Mouse (Mus musculus) midbrain, embryonic 16.5 days (tissue): ENCODE measurements around the gene Palm3. TPM values are rescaled to one million over a fixed set of nuclear protein-coding genes. Genes with fewer than 3 reads are reported as not detected.

Source experiments
- ATAC-seq: fragments of 200-750 bp; cut with Nextera tagmentation; 2 replicates; pipeline ENCODE4 v1.8.0; 2017; ENCODE audit warnings: moderate TSS enrichment
- H3K27ac ChIP-seq: fragments of 300-500 bp; sonication (generic); 2 replicates; pipeline ENCODE4 v1.5.1; 2014; ENCODE audit warnings: mild to moderate bottlenecking, low read length, mixed read lengths
- H3K27me3 ChIP-seq: fragments of 300-500 bp; sonication (generic); 2 replicates; pipeline ENCODE4 v1.6.1; 2014; ENCODE audit warnings: low read depth, low read length, mixed read lengths; ENCODE audit not compliant: control insufficient read depth, insufficient read depth
- H3K36me3 ChIP-seq: fragments of 300-500 bp; sonication (generic); 2 replicates; pipeline ENCODE4 v1.6.1; 2014; ENCODE audit warnings: mild to moderate bottlenecking, low read length, moderate library complexity, mixed read lengths; ENCODE audit not compliant: control insufficient read depth, insufficient read depth
- H3K4me1 ChIP-seq: fragments of 300-500 bp; sonication (generic); 2 replicates; pipeline ENCODE4 v1.6.1; 2014; ENCODE audit warnings: mild to moderate bottlenecking, low read length, mixed read lengths; ENCODE audit not compliant: control insufficient read depth, insufficient read depth
- H3K4me2 ChIP-seq: fragments of 300-500 bp; sonication (generic); 2 replicates; pipeline ENCODE4 v1.6.1; 2014; ENCODE audit warnings: mild to moderate bottlenecking, low read length, mixed read lengths
- H3K4me3 ChIP-seq: fragments of 300-500 bp; sonication (generic); 2 replicates; pipeline ENCODE4 v1.5.1; 2014; ENCODE audit warnings: low read depth, mild to moderate bottlenecking, low read length, moderate library complexity, mixed read lengths
- H3K9ac ChIP-seq: fragments of 300-500 bp; sonication (generic); 2 replicates; pipeline ENCODE4 v1.6.1; 2014; ENCODE audit warnings: low read depth, low read length, mixed read lengths
- H3K9me3 ChIP-seq: fragments of 300-500 bp; sonication (generic); replicated peaks from 2 replicates; pipeline ENCODE4 v1.6.1; 2014; ENCODE audit warnings: mild to moderate bottlenecking, low read length, mixed read lengths; ENCODE audit not compliant: control insufficient read depth, poor library complexity, severe bottlenecking
- WGBS: fragments of 180-500 bp; shearing (Covaris S2); extraction: QIAGEN DNeasy Blood & Tissue Kit; methylation state at CpG from one replicate; pipeline ENCODE4 v1.1.7; 2014; 5-methylcytosine and 5-hydroxymethylcytosine counted together
- polyA plus RNA-seq: library from polyadenylated mRNA; unstranded; fragments of >200 nt; fragmentation: Nextera tagmentation; extraction: Ambion mirVana; gene quantifications from 2 replicates; pipeline ENCODE4 v1.2.1, GENCODE M21; 2015

Palm3 gene
- polyA plus RNA-seq, 1 experiment from 2014 or later = 4.7 TPM

GRCm38 (mm10) chr8:84069750-84070149 lies 48.5 kb downstream of the Palm3 start:
- Histone ChIP-seq H3K4me2 (peak overlapping the region; percentile 12; the same call in 1 of the 2 replicates), H3K4me3 (no peak overlapping the region), H3K9ac (peak overlapping the region; percentile 1; the same call in 1 of the 2 replicates), H3K4me1 (peaks cover 53% of the 10 kb centered on the region), H3K27ac (peak overlapping the region; percentile 50), H3K36me3 (no peaks in the 10 kb centered on the region), H3K27me3 (no peaks in the 10 kb centered on the region), H3K9me3 (no peaks in the 10 kb centered on the region)
- WGBS = 46% methylated on average over 2 of the region's 2 CpGs
- ATAC-seq = no peak

- ATAC-seq = no peak
- Histone ChIP-seq H3K4me1 (peaks cover 53% of the 10 kb centered on the region), H3K27me3 (no peaks in the 10 kb centered on the region), H3K9ac (peak overlapping the region; percentile 1; the same call in 1 of the 2 replicates), H3K4me3 (no peak overlapping the region), H3K4me2 (no peak overlapping the region), H3K36me3 (peaks cover 3% of the 10 kb centered on the region; the same call in 1 of the 2 replicates), H3K27ac (no peak overlapping the region), H3K9me3 (no peaks in the 10 kb centered on the region)
- 84% methylated on average over 5 of the region's 5 CpGs for WGBS
Observed at GRCm38 (mm10) chr8:84070241-84070640, 49.0 kb downstream of the Palm3 start.

- WGBS = 80% methylated on average over 2 of the region's 2 CpGs
- ATAC-seq = no peak
- no peaks in the 10 kb centered on the region for H3K9me3 ChIP-seq
- no peaks in the 10 kb centered on the region for H3K27me3 ChIP-seq
- peaks cover 51% of the 10 kb centered on the region for H3K4me1 ChIP-seq
- no peak overlapping the region for H3K9ac ChIP-seq
- no peak overlapping the region for H3K27ac ChIP-seq
- no peak overlapping the region for H3K4me3 ChIP-seq
- peaks cover 4% of the 10 kb centered on the region; the same call in 1 of the 2 replicates for H3K36me3 ChIP-seq
- H3K4me2 ChIP-seq = no peak overlapping the region
Observed at GRCm38 (mm10) chr8:84070667-84071066, 49.4 kb downstream of the Palm3 start.

GRCm38 (mm10) chr8:84071921-84072320 lies 50.6 kb downstream of the Palm3 start:
- Histone ChIP-seq H3K4me2 (no peak overlapping the region), H3K9me3 (no peaks in the 10 kb centered on the region), H3K27me3 (no peaks in the 10 kb centered on the region), H3K4me3 (no peak overlapping the region), H3K36me3 (peaks cover 5% of the 10 kb centered on the region), H3K27ac (no peak overlapping the region), H3K9ac (no peak overlapping the region), H3K4me1 (peaks cover 51% of the 10 kb centered on the region)
- WGBS = 80% methylated on average over 3 of the region's 3 CpGs
- ATAC-seq = no peak

- Histone ChIP-seq H3K27ac (peak overlapping the region; percentile 80), H3K4me1 (peaks cover 51% of the 10 kb centered on the region), H3K36me3 (peaks cover 9% of the 10 kb centered on the region), H3K9me3 (no peaks in the 10 kb centered on the region), H3K4me2 (no peak overlapping the region), H3K9ac (no peak overlapping the region), H3K4me3 (no peak overlapping the region), H3K27me3 (no peaks in the 10 kb centered on the region)
- 87% methylated on average over 10 of the region's 10 CpGs for WGBS
- no peak for ATAC-seq
Observed at GRCm38 (mm10) chr8:84072321-84072720, 51.0 kb downstream of the Palm3 start.

- H3K9me3 ChIP-seq = no peaks in the 10 kb centered on the region
Observed at GRCm38 (mm10) chr8:84073230-84073976, 52.1 kb downstream of the Palm3 start.

GRCm38 (mm10) chr8:84076412-84076811 lies 55.1 kb downstream of the Palm3 start:
- no peak overlapping the region for H3K9ac ChIP-seq
- H3K4me1 ChIP-seq = peaks cover 21% of the 10 kb centered on the region
- H3K27ac ChIP-seq = no peak overlapping the region
- peaks cover 31% of the 10 kb centered on the region for H3K36me3 ChIP-seq
- WGBS = 75% methylated on average over 1 of the region's 1 CpGs
- H3K4me3 ChIP-seq = no peak overlapping the region
- no peak for ATAC-seq
- H3K27me3 ChIP-seq = no peaks in the 10 kb centered on the region
- H3K9me3 ChIP-seq = no peaks in the 10 kb centered on the region
- no peak overlapping the region for H3K4me2 ChIP-seq

More at GRCm38 (mm10) chr8:84073230-84073976, 52.1 kb downstream of the Palm3 start:
- Histone ChIP-seq H3K4me3 (no peak overlapping the region), H3K27ac (peak overlapping the region; percentile 80), H3K9ac (peak overlapping the region; percentile 48), H3K4me2 (peak overlapping the region; percentile 28), H3K27me3 (no peaks in the 10 kb centered on the region), H3K36me3 (peaks cover 9% of the 10 kb centered on the region), H3K4me1 (peaks cover 42% of the 10 kb centered on the region)
- ATAC-seq = peak; percentile 26; the same call in 1 of the 2 replicates
- 31% methylated on average over 10 of the region's 10 CpGs for WGBS

- 83% methylated on average over 3 of the region's 3 CpGs for WGBS
- H3K27ac ChIP-seq = no peak overlapping the region
- H3K4me1 ChIP-seq = peaks cover 21% of the 10 kb centered on the region
- no peak overlapping the region for H3K9ac ChIP-seq
- no peak for ATAC-seq
- no peak overlapping the region for H3K4me3 ChIP-seq
- H3K27me3 ChIP-seq = no peaks in the 10 kb centered on the region
- no peak overlapping the region for H3K4me2 ChIP-seq
- no peaks in the 10 kb centered on the region for H3K9me3 ChIP-seq
- peaks cover 31% of the 10 kb centered on the region for H3K36me3 ChIP-seq
Observed at GRCm38 (mm10) chr8:84076849-84077248, 55.6 kb downstream of the Palm3 start.

GRCm38 (mm10) chr8:84079206-84079605 lies 57.9 kb downstream of the Palm3 start:
- Histone ChIP-seq H3K4me1 (no peaks in the 10 kb centered on the region; the same call in 1 of the 2 replicates), H3K4me3 (no peak overlapping the region), H3K9me3 (no peaks in the 10 kb centered on the region), H3K27me3 (no peaks in the 10 kb centered on the region), H3K9ac (no peak overlapping the region), H3K36me3 (peaks cover 47% of the 10 kb centered on the region), H3K4me2 (no peak overlapping the region), H3K27ac (no peak overlapping the region)
- WGBS = 81% methylated on average over 5 of the region's 5 CpGs
- ATAC-seq = no peak
